Mouse (Mus musculus) CD4-positive helper T cell, adult 2 months (primary cell): Measurements from ENCODE around the gene Ankmy1.

Source experiments
- DNase-seq: peaks from one replicate; pipeline ENCODE4 v3.0.0-alpha.2; 2012; ENCODE audit warnings: low read depth, missing footprints, low spot score

The Ankmy1 gene

GRCm38 (mm10) chr1:92830626-92831187 is 72.0 kb downstream of the Ankmy1 start:
- no peak for DNase-seq

DNA sequence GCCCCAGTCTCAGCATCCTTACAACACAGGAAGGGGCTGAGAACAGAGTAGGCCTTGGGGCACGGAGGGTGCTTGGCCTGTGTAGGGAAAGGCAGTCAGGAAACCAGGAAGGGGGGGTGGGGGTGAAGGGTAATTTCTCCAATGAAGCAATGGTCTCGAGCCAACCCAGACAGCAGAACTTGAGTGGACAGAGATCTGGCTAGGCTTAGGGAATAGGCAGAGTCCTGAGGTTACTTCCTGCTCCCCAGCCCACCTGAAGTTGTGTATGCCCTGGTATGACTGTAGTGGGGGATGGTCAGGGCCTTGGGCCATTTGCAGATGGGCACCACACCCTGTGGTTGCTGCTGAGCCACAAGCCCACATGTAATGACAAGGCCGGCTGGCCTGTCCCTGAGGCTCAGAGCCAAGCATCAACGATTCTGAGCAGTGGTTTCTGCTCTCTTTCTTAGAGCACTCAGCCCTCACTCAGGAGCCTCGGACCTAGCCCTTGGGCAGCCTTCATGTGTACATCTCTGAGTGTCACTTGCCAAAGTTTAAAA is 86.9 kb downstream of the Ankmy1 start:
- DNase-seq = no peak

- no peak for DNase-seq
These were observed 87.6 kb downstream of the Ankmy1 start for GRCm38 (mm10) chr1:92815100-92815499.

DNA sequence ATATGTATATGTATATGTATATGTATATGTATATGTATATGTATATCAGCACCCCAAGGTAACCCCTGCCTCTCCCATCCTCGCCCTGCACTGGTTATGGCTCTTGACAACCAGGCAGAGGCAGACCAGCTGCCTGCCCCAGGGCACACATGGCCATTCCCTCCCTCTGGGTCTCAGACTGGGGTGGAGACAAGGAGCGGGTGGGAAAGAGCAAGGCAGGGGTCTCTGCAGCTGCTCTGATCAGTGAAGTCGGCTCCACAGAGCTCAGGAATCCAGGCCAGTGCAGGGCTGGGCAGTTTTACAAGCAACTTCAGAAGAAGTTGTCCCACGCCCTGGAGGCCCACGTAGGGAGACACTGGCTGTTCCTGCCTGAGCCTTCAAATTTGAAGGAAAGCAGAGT is 88.4 kb downstream of the Ankmy1 start:
- no peak for DNase-seq
